Comparison of ENCODE assay signal across 7 mouse cellular contexts in the genomic region with DNA sequence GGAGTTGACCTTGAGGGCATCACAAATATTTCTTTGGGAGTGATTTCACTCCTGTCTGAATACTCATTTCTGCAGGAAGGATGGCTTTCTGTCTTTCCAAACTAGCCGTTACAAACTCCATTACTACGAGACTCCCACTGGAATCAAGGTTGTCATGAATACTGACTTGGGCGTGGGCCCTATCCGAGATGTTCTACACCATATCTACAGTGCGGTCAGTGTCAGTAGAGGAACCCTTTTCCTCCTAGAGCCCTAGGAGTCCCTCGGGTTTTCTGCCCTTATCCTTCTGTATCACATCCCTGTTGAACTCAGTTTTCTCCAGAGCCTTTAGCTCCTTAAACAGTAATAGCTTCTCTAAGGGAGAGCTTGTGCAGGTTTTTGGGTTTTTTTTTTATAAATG. TPM values are rescaled to one million over a fixed set of nuclear protein-coding genes. Genes with fewer than 3 reads are reported as not detected.
A peak's percentile ranks its signal among the peaks of the same experiment; 100 is the strongest.
DNase-seq lines count a peak whose midpoint lies in the region; ATAC-seq and TF ChIP-seq lines count a peak whose summit lies in the region.

No protein-coding gene starts in this region.

- H3K36me3 ChIP-seq in lung, embryonic 16.5 days (ENCODE audit: control insufficient read depth, insufficient read depth, low read length) = peaks cover 3% of the 10 kb centered on the region
- H3K36me3 ChIP-seq in forebrain, embryonic 13.5 days (ENCODE audit: poor library complexity, severe bottlenecking) = peaks cover 14% of the 10 kb centered on the region
- peaks cover 3% of the 10 kb centered on the region for H3K36me3 ChIP-seq in limb, embryonic 14.5 days (ENCODE audit: control insufficient read depth, insufficient read depth, low read length)
- 0 out of 2 replicates have a peak, but pooled peaks cover 8% of the 10 kb centered on the region for H3K36me3 ChIP-seq in stomach, embryonic 15.5 days

- peak overlapping the region; percentile 77; the same call in 1 of the 2 replicates for H3K4me2 ChIP-seq in lung, embryonic 16.5 days (ENCODE audit: low read depth, low read length)
- peak overlapping the region; percentile 79 for H3K4me2 ChIP-seq in forebrain, embryonic 13.5 days
- peak overlapping the region; percentile 73 for H3K4me2 ChIP-seq in limb, embryonic 14.5 days (replicated peaks; ENCODE audit: low read depth, low read length, severe bottlenecking)
- H3K4me2 ChIP-seq in stomach, embryonic 15.5 days = peak overlapping the region; percentile 65

- no peak for TF ChIP-seq POLR2A in limb, embryonic 14.5 days (IDR thresholded peaks at IDR 0.05; ENCODE audit: borderline replicate concordance, extremely low read depth, insufficient read depth, insufficient read length)

- no peak overlapping the region for H3K27ac ChIP-seq in lung, embryonic 16.5 days (ENCODE audit: low read length)
- no peak overlapping the region for H3K27ac ChIP-seq in forebrain, embryonic 13.5 days
- H3K27ac ChIP-seq in limb, embryonic 14.5 days (replicated peaks; ENCODE audit: low read depth, low read length) = no peak overlapping the region
- H3K27ac ChIP-seq in stomach, embryonic 15.5 days = no peak overlapping the region

- no peak for DNase-seq in lung, postnatal 25 days (ENCODE audit: low spot score)
- DNase-seq in limb, embryonic 14.5 days (ENCODE audit: low spot score) = no peak
- DNase-seq in spleen, postnatal 10 days (ENCODE audit: low spot score in 2 of 2) = no peak
- no peak for DNase-seq in lung, adult 18-20 months

- H3K4me3 ChIP-seq in lung, embryonic 16.5 days (ENCODE audit: low read length) = no peak overlapping the region; the same call in 1 of the 2 replicates
- H3K4me3 ChIP-seq in forebrain, embryonic 13.5 days = peak overlapping the region; percentile 52
- peak overlapping the region; percentile 62; the same call in 1 of the 2 replicates for H3K4me3 ChIP-seq in limb, embryonic 14.5 days (replicated peaks; ENCODE audit: low read length)
- H3K4me3 ChIP-seq in stomach, embryonic 15.5 days (replicated peaks) = peak overlapping the region; percentile 63

- ATAC-seq in lung, embryonic 16.5 days (ENCODE audit: low read depth) = no peak
- no peak for ATAC-seq in forebrain, embryonic 13.5 days
- ATAC-seq in limb, embryonic 14.5 days (ENCODE audit: low FRiP score, low read depth) = no peak
- no peak for ATAC-seq in stomach, embryonic 15.5 days (ENCODE audit: insufficient read depth, low FRiP score, low read depth)

- WGBS in lung, embryonic 16.5 days = 81% methylated on average over 6 of the region's 6 CpGs
- WGBS in forebrain, embryonic 13.5 days = 84% methylated on average over 6 of the region's 6 CpGs
- 85% methylated on average over 6 of the region's 6 CpGs for WGBS in limb, embryonic 14.5 days
- 78% methylated on average over 6 of the region's 6 CpGs for WGBS in stomach, embryonic 15.5 days

- H3K9ac ChIP-seq in lung, embryonic 16.5 days (ENCODE audit: low read length) = no peak overlapping the region
- H3K9ac ChIP-seq in forebrain, embryonic 13.5 days = peak overlapping the region; percentile 23; the same call in 1 of the 2 replicates
- H3K9ac ChIP-seq in limb, embryonic 14.5 days (ENCODE audit: low read depth, low read length, severe bottlenecking) = no peak overlapping the region
- H3K9ac ChIP-seq in stomach, embryonic 15.5 days = no peak overlapping the region

- peaks cover 30% of the 10 kb centered on the region for H3K4me1 ChIP-seq in lung, embryonic 16.5 days (replicated peaks; ENCODE audit: control insufficient read depth, insufficient read depth, low read length)
- peaks cover 55% of the 10 kb centered on the region for H3K4me1 ChIP-seq in forebrain, embryonic 13.5 days
- H3K4me1 ChIP-seq in limb, embryonic 14.5 days (ENCODE audit: control insufficient read depth, insufficient read depth, low read length) = peaks cover 38% of the 10 kb centered on the region
- peaks cover 35% of the 10 kb centered on the region for H3K4me1 ChIP-seq in stomach, embryonic 15.5 days

- H3K9me3 ChIP-seq in lung, embryonic 16.5 days (ENCODE audit: control insufficient read depth, low read length) = no peaks in the 10 kb centered on the region
- no peaks in the 10 kb centered on the region for H3K9me3 ChIP-seq in forebrain, embryonic 13.5 days (replicated peaks)
- no peaks in the 10 kb centered on the region for H3K9me3 ChIP-seq in limb, embryonic 14.5 days (ENCODE audit: control insufficient read depth, low read length)
- no peaks in the 10 kb centered on the region for H3K9me3 ChIP-seq in stomach, embryonic 15.5 days

- peaks cover 13% of the 10 kb centered on the region for H3K27me3 ChIP-seq in lung, embryonic 16.5 days (ENCODE audit: control insufficient read depth, insufficient read depth, low read depth, low read length)
- peaks cover 23% of the 10 kb centered on the region for H3K27me3 ChIP-seq in forebrain, embryonic 13.5 days
- H3K27me3 ChIP-seq in limb, embryonic 14.5 days (ENCODE audit: control insufficient read depth, insufficient read depth, low read length) = peaks cover 16% of the 10 kb centered on the region
- 0 out of 2 replicates have a peak, but pooled peaks cover 3% of the 10 kb centered on the region for H3K27me3 ChIP-seq in stomach, embryonic 15.5 days (replicated peaks)

RNA-seq across cellular contexts. Expression of gene Trappc1, which starts 1.0 kb away (rescaled TPM):
- 159 and 168 TPM in 2 replicates for polyA plus RNA-seq in lung, embryonic 16.5 days (2015; fragmentation: Nextera tagmentation; extraction: Ambion mirVana)
- polyA plus RNA-seq in forebrain, embryonic 13.5 days (2015; fragmentation: Nextera tagmentation; extraction: Ambion mirVana) = 208 and 210 TPM in 2 replicates
- polyA plus RNA-seq in limb, embryonic 14.5 days (2012; rRNA removed) = 92.7 and 93.7 TPM in 2 replicates
- 138 and 144 TPM in 2 replicates for polyA plus RNA-seq in limb, embryonic 14.5 days (2014; fragmentation: Nextera tagmentation; extraction: Ambion mirVana)
- polyA plus RNA-seq in stomach, embryonic 15.5 days (2015; fragmentation: Nextera tagmentation; extraction: Ambion mirVana) = 146 and 157 TPM in 2 replicates

RNA-seq across cellular contexts. Expression of gene Cntrob, which starts 1.2 kb away (rescaled TPM):
- 26.3 and 28.7 TPM in 2 replicates for polyA plus RNA-seq in lung, embryonic 16.5 days (2015; fragmentation: Nextera tagmentation; extraction: Ambion mirVana)
- 37.1 and 43.3 TPM in 2 replicates for polyA plus RNA-seq in forebrain, embryonic 13.5 days (2015; fragmentation: Nextera tagmentation; extraction: Ambion mirVana)
- 40.0 and 44.0 TPM in 2 replicates for polyA plus RNA-seq in limb, embryonic 14.5 days (2012; rRNA removed)
- 14.6 and 15.7 TPM in 2 replicates for polyA plus RNA-seq in limb, embryonic 14.5 days (2014; fragmentation: Nextera tagmentation; extraction: Ambion mirVana)
- polyA plus RNA-seq in stomach, embryonic 15.5 days (2015; fragmentation: Nextera tagmentation; extraction: Ambion mirVana) = 18.6 and 19.5 TPM in 2 replicates

RNA-seq across cellular contexts. Expression of gene Kcnab3, which starts 1.3 kb away (rescaled TPM):
- polyA plus RNA-seq in lung, embryonic 16.5 days (2015; fragmentation: Nextera tagmentation; extraction: Ambion mirVana) = 0.62 and 1.6 TPM in 2 replicates
- 3.7 and 4.0 TPM in 2 replicates for polyA plus RNA-seq in forebrain, embryonic 13.5 days (2015; fragmentation: Nextera tagmentation; extraction: Ambion mirVana)
- polyA plus RNA-seq in limb, embryonic 14.5 days (2012; rRNA removed) = 4.0 and 4.1 TPM in 2 replicates
- polyA plus RNA-seq in limb, embryonic 14.5 days (2014; fragmentation: Nextera tagmentation; extraction: Ambion mirVana) = 2.0 and 2.2 TPM in 2 replicates
- polyA plus RNA-seq in stomach, embryonic 15.5 days (2015; fragmentation: Nextera tagmentation; extraction: Ambion mirVana) = 1.3 TPM in 2 replicates

RNA-seq across cellular contexts. Expression of gene Rnf227, which starts 15.5 kb away (rescaled TPM):
- polyA plus RNA-seq in lung, embryonic 16.5 days (2015; fragmentation: Nextera tagmentation; extraction: Ambion mirVana) = 11.0 and 12.6 TPM in 2 replicates
- polyA plus RNA-seq in forebrain, embryonic 13.5 days (2015; fragmentation: Nextera tagmentation; extraction: Ambion mirVana) = 72.6 and 78.8 TPM in 2 replicates
- polyA plus RNA-seq in limb, embryonic 14.5 days (2012; rRNA removed) = 10.5 and 12.2 TPM in 2 replicates
- polyA plus RNA-seq in limb, embryonic 14.5 days (2014; fragmentation: Nextera tagmentation; extraction: Ambion mirVana) = 13.6 and 17.8 TPM in 2 replicates
- polyA plus RNA-seq in stomach, embryonic 15.5 days (2015; fragmentation: Nextera tagmentation; extraction: Ambion mirVana) = 12.6 and 12.8 TPM in 2 replicates

RNA-seq across cellular contexts. Expression of gene Chd3, which starts 44.5 kb away (rescaled TPM):
- polyA plus RNA-seq in lung, embryonic 16.5 days (2015; fragmentation: Nextera tagmentation; extraction: Ambion mirVana) = 56.9 and 60.3 TPM in 2 replicates
- 104 and 106 TPM in 2 replicates for polyA plus RNA-seq in forebrain, embryonic 13.5 days (2015; fragmentation: Nextera tagmentation; extraction: Ambion mirVana)
- 425 and 497 TPM in 2 replicates for polyA plus RNA-seq in limb, embryonic 14.5 days (2012; rRNA removed)
- 97.8 and 113 TPM in 2 replicates for polyA plus RNA-seq in limb, embryonic 14.5 days (2014; fragmentation: Nextera tagmentation; extraction: Ambion mirVana)
- 53.4 and 54.0 TPM in 2 replicates for polyA plus RNA-seq in stomach, embryonic 15.5 days (2015; fragmentation: Nextera tagmentation; extraction: Ambion mirVana)
